Mouse (Mus musculus) olfactory bulb, adult 2 months (tissue): ENCODE results near the gene Pak7.

Source experiments
- CTCF ChIP-seq: fragments of 200-500 bp; IDR thresholded peaks from 2 replicates; pipeline ENCODE4 v1.5.1; 2012; ENCODE audit warnings: low read depth, mild to moderate bottlenecking, low read length, moderate library complexity; ENCODE audit not compliant: insufficient read depth
- POLR2A ChIP-seq: fragments of 200-500 bp; IDR thresholded peaks from 2 replicates; pipeline ENCODE4 v1.6.1; 2012; ENCODE audit warnings: mild to moderate bottlenecking, low read depth, low read length, moderate library complexity; ENCODE audit not compliant: insufficient read depth

GRCm38 (mm10) chr2:136108124-136109037 lies 279.4 kb downstream of the Pak7 start:
- TF ChIP-seq CTCF, result no peak
- TF ChIP-seq POLR2A, result no peak
